ENCODE assay signal across 25 mouse cellular contexts in the genomic region with DNA sequence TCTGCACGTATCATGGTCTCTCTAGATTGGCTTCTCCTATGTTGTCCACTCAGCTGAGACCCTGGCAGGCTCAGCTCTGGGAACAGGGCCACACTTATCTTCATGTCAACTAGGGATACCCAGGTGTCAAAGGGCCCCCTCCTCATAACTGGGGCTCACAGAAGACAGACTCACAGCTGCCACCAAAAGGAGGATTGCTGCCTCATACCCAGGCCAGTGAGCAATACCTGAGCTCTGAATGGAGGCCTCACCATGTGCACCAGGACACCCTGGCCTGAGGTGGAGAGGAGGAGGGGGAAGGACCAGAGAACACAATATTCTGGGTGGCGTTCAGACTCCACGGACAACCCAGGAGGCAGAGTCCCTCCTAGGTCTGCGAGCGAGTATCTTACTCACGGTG.
"Had no signal": no experiment of that assay in that cellular context is flagged by ENCODE, and none has a peak within 500 bp of the region (broad histone marks: within the 10 kb centered on the region; RNA-seq: fewer than 3 reads in every experiment).

No protein-coding gene starts in this region.

- H3K9me3 ChIP-seq: heart, embryonic 13.5 days; heart, embryonic 15.5 days; hindbrain, embryonic 15.5 days; intestine, embryonic 15.5 days; limb, embryonic 10.5 days; limb, embryonic 12.5 days; liver, embryonic 13.5 days had no signal

- H3K27ac ChIP-seq: gastrocnemius, adult 2 months; heart, adult 2 months; heart, embryonic 13.5 days; heart, embryonic 15.5 days; hindbrain, embryonic 15.5 days; intestine, embryonic 15.5 days; left cerebral cortex, adult 2 months; limb, embryonic 10.5 days; limb, embryonic 12.5 days; liver, embryonic 13.5 days had no signal

- H3K4me1 ChIP-seq: hindbrain, embryonic 15.5 days; limb, embryonic 10.5 days had no signal

- ATAC-seq: forebrain, embryonic 16.5 days; inflammation-experienced regulatory T-cells, adult 6 months; intestine, embryonic 15.5 days; intestine, postnatal 0 days had no signal

- H3K4me2 ChIP-seq: heart, embryonic 11.5 days; heart, embryonic 13.5 days; heart, embryonic 15.5 days; hindbrain, embryonic 15.5 days; intestine, embryonic 15.5 days; limb, embryonic 12.5 days; liver, embryonic 11.5 days; liver, embryonic 13.5 days had no signal

- H3K36me3 ChIP-seq: intestine, embryonic 15.5 days; limb, embryonic 10.5 days; limb, embryonic 12.5 days had no signal

- H3K4me3 ChIP-seq: gastrocnemius, adult 2 months; heart, adult 2 months; heart, embryonic 13.5 days; heart, embryonic 15.5 days; hindbrain, embryonic 15.5 days; intestine, embryonic 15.5 days; left cerebral cortex, adult 2 months; limb, embryonic 10.5 days; limb, embryonic 12.5 days; liver, embryonic 13.5 days had no signal

- H3K27me3 ChIP-seq: heart, embryonic 13.5 days; heart, embryonic 15.5 days; hindbrain, embryonic 15.5 days; intestine, embryonic 15.5 days; limb, embryonic 12.5 days had no signal

- H3K9ac ChIP-seq: heart, embryonic 13.5 days; heart, embryonic 15.5 days; hindbrain, embryonic 15.5 days; intestine, embryonic 15.5 days; limb, embryonic 12.5 days; liver, embryonic 13.5 days had no signal

- DNase-seq: gastrocnemius, adult 2 months; gastrocnemius, postnatal 10 days; gastrocnemius, postnatal 25 days; heart, adult 2 months; heart, postnatal 14 days; heart, postnatal 36 days; kidney, adult 18-20 months; kidney, adult 8-10 months; kidney, postnatal 10 days; kidney, postnatal 25 days; kidney, postnatal 4 days; liver; liver, embryonic 13.5 days had no signal
